Mouse (Mus musculus): ENCODE measurements around the gene Ush1g.

The Ush1g gene

DNA sequence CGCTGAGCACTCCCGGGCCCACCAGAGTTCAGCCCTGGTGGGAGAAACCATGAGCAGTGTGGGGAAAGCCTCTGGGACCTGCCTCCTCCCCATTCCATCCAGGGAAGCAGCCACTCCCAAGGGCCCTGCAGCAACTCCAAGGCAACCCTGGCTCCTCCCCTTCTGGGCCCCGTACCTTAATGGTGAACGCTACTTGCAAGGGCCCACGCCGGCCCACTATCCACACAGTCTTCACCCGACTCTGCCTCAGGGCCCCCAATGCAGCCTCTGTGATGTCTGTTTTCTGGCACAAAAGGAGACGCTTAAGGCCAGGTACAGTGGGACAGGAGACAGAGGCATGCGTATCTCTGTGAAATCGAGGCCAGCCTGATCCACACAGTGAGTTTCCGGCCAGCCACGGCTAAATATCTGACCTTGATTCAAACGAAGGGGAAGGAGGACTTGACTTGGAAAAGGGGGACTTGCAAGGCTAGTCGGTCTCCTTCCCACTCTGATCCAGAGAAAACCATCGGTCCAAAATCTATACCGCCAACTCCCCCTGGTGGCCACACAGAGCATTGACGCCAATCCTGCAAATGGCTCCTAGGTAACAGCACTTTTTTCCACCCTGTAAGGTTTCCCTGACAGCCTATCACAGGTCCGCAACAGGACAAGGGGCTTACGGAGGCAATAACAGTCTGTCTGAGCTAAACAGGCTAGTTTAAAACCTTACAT lies 51.5 kb downstream of the Ush1g start:
- 31% methylated on average over 18 of the region's 19 CpGs for WGBS

GRCm38 (mm10) chr11:115269330-115270066 lies 52.3 kb downstream of the Ush1g start:
- WGBS = 95% methylated on average over 27 of the region's 27 CpGs

- 91% methylated on average over 11 of the region's 11 CpGs for WGBS
Measured at GRCm38 (mm10) chr11:115267958-115268357, 53.9 kb downstream of the Ush1g start.

DNA sequence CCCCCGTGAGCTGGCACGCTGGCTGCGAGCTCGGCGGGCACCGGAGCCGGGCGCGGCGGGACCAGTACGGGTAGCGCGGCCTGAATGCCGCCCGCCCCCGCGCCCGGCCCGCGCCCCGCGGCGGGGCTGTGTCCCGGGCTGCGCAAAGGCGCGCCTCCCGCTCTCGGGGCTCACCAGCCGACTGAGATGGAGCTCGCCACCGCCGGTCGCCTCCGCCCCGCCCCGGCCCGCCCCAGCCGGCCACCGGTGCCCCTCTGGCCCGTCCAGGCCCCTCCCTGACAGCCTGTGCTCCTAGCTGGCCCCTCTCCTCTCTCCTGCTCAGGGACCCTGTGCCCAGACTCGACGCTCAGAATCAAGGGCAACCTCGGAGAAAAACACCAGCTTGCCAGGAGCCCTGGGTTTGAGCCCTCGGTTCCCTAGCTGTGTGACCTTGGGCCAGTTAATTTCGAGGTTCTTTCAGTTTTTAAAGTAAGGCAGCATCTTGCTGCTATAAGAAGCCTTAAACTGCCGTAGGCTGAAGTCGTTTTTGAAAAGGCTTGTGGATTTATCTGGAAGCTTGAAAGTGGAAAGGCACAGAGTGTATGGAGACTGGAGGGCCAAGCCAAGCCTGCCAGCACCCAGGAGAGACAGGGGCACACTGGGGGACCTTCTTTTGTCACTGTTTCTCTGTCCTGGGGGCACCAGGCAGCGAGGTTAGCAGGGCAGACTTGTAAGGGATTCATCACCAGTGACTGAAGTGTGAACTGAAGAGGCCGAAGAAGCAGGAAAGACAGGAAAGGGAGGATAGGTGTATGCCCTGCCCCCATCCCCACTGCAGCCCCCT lies 54.6 kb downstream of the Ush1g start, which contains the start of gene Grin2c:
Gene Grin2c, minus strand, starts transcription at position 183 of the 823 bp plus-strand sequence.
- 10% methylated on average over 46 of the region's 50 CpGs for WGBS

DNA sequence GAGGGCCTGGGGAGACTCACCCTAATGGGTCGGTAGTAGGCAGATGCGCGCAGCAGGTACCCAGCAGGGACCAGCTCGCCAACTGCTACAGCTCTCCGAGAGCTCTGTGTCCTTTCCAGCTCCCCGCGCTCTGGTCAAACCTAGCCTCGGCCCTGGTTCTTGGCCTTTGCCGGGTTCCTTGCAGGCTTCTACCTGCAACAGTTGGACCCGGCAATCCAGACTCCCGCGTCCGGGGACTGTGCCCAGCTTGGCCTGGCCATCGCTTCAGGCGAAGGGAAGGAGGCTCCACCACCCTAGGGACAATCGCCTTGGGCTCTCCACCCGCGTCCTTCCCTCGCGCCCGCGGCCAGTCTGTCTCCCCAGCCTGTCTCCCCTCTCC lies 55.5 kb downstream of the Ush1g start:
- WGBS = 5% methylated on average over 22 of the region's 22 CpGs

- WGBS = 11% methylated on average over 20 of the region's 20 CpGs
Measured at GRCm38 (mm10) chr11:115265771-115266399, 56.0 kb downstream of the Ush1g start.
